Mouse (Mus musculus) heart, adult 9 months (tissue): ENCODE measurements around the gene Adat3.
A peak's percentile ranks its signal among the peaks of the same experiment; 100 is the strongest.

Source experiments
- DNase-seq, 2 experiments: peaks; one replicate each; pipeline ENCODE4 v3.0.0; 2022; ENCODE audit warnings: low spot score in 2 of 2

The Adat3 gene

DNA sequence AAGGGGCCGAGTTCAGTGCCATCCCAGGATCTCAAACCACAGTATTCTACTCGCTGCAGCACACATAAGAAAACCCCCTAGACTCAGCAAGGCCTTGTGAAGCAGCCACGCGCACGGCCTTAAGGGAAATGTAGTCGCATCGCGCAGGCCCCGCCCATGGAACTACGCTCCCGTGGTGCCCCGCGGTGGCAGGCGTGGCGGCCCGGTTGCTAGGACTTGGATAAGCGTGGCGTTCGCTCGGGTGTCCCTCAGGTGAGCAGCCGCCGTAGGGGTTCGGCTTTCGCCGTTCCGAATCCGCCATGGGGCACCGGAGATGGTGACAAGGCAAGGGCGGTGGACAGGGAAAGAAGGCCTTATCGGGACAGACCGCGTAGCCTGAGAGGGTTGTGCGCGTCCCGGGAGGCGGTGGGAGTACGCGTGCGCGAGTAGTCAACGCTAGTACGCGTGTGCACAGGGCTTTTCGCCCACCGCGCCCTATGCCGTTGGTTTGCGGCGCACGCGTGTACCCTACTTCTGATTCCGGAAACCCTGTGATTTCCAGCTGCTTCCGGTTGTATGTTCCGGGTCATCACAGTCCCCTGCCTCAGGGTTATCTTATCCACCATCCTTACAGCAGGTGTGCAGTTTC is at the start of gene Adat3, which contains the start of gene Scamp4:
Gene Adat3 (plus strand): TSS at position 183 of the 628 bp plus-strand sequence.
Gene Scamp4 (plus strand): TSS at position 175 of the 628 bp plus-strand sequence.
- peak; percentile 93 to 96 for DNase-seq

- no peak for DNase-seq
Measured at GRCm38 (mm10) chr10:80553575-80553974, 49.1 kb upstream of the Adat3 start.

DNA sequence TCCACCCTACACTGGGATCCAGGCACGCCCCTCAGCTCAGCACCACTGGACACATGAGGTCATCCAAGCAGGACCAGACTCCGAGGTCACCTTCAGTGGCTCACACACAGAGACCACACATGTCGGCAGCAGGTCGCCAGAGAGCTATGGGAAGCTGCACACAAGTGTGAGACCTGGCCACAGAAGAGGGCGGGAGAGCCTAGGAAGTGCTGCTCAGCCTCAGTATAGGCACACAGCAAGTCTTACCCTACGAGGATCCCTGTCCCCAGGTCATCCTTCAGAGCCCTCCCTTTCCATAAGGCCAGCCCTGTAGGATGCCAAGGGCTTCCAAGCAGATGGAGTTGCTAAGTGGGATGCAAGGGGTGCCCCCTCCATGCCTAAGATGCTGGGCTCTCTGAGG is 48.7 kb upstream of the Adat3 start:
- DNase-seq = no peak

DNA sequence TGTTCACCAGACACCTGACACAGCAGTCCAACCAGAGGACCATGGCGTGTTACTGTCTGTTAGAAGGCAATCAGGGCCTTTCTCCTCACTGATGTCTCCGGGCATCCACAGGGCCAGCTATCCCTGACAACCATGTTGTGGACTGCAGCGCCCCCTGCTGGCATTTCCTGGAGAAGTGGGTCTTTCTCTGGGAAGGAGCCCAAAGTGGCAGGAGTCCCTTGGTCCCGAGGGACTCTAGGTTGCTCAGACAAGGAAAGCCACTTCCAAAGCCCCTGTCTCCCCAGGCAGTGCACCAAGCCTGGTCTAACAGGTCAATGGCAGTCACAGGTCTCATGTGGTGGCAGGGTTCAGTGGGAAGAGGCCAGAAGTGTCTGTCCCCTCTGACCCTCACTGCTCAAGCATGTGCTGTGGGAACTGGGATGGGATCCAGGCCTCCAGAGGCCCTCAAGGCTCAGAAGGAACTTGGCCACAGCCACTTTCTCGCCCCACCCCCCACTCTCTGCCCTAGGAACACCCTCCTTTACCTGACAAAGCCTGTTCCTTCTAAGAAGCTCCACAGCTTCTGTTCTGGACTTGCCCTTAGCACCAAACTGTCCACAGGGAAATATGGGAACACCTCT is 45.2 kb upstream of the Adat3 start:
- DNase-seq = peak; percentile 51 to 66

DNA sequence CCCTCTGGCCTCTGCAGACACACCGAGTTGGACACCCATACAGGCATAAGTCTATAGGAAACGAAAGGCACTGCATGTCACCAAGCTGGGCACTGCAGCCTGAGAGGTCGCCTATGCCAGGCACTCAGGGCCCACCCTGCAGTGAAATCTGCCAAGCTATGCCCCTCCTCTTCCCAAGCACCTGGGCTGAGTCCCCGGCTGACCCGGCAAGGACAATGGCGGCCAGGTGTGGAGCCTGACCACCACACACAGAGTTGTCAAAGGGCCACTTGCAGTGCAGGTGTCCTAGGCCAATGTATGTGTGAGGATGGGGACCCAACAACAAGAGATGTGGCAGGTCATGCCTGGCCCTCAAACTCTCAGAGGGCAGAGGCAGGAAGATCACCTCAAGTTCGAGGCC is 43.2 kb upstream of the Adat3 start:
- no peak for DNase-seq

GRCm38 (mm10) chr10:80560621-80561020 is 42.1 kb upstream of the Adat3 start:
- DNase-seq = no peak

DNA sequence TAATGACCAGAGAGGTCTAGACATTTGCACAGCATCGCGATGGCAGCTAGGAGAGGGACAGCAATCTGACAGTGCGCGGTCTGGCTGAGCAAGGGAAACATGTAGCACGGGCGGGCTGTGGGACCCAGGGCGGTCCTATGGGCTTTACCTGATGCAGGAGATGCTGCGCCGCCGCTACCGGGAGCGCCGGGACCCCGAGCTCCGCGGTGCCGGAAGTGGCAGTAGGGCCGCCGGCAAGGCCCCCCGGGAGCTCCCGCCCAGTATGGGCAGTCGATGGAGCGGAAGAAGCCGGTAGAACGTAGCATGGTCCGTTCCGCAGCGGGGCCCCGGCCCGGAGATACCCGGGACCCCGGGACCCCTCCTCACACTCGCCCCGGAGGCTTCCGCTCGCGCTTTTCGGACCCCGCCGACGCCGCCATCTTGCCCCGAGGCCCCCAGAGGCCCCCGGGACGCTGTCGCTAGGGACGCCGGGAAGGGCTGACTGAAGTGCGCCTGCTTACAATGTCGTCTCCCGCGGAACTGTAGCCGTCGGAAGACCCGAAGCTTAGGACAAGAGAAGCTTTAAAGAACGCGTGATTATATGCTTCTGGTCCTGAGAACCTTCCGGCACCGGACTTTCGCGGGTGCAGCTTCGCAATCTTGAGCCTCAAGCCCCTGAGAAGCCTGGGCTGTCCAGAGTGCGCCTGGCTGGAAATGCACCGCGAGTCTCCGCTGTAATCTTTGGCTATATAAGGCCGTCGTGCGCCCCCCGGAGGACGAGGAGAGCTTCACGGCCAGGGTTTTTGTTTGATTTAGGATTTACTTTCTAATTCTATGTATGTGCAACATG is 41.4 kb upstream of the Adat3 start, which contains the start of gene Rexo1:
Gene Rexo1 (minus strand): TSS at position 445 of the 829 bp plus-strand sequence.
- peak; percentile 90 to 96 for DNase-seq

GRCm38 (mm10) chr10:80566375-80567092 is 36.1 kb upstream of the Adat3 start:
- peak; percentile 72 to 80 for DNase-seq

DNA sequence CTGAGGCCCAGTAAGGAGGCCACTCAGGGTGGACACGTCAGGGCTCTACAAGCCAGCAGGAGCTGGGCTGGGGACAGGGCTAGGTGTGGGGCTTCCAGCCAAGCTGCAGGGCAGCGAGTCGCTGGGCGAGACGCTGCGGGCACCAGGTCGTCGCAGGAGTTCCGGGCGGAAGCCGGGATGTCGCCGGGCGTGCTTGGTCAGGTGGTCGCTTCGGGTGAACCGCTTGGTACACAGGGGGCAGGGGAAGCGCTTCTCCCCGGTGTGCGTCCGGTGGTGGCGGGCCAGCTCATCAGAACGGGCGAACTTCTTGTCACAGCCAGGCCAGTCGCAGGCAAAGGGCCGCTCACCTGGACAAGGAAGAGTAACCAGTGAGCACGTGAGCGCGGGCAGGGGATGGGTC is 33.8 kb upstream of the Adat3 start:
- no peak for DNase-seq

DNA sequence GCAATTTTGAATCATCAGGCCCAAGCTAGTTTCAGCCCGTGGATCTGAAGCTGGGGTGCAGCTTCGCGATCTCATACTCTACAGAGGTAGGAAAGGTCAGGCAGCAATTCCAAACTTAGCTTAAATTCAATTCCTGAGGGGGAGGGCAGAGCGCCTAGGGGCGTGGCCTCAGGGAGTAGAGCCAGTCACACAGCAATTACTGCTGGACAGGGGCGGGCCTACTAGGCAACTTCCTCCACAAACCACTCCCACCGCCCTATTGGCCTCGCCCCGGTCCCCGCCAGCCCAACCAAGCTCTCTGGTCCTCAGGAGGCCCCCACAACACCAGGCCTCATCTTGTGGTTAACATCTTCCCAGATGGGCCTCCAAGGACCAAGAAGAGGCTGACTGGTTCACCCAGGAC is 33.0 kb upstream of the Adat3 start:
- peak; percentile 42 to 71 for DNase-seq

DNA sequence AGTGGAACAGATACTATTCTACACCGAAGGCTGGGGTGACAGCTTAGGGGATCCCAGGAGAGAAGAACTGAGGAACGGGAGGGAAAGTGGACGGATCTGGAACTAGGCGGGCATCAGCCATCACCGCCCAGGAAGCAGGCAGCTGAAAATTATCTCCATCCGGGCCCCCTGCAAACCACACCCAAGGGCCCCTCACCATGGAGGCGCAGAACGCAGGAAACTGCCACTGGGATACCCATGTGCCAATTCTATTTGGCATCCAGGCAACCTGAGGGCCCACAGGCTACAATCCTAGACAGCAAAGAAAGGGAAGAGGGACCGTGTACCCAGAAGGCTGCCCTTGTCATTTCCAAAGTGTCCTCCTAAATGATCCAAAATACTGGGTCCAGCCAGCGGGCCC is 32.3 kb upstream of the Adat3 start:
- no peak for DNase-seq

GRCm38 (mm10) chr10:80570871-80571836 is 31.5 kb upstream of the Adat3 start:
- DNase-seq = no peak

DNA sequence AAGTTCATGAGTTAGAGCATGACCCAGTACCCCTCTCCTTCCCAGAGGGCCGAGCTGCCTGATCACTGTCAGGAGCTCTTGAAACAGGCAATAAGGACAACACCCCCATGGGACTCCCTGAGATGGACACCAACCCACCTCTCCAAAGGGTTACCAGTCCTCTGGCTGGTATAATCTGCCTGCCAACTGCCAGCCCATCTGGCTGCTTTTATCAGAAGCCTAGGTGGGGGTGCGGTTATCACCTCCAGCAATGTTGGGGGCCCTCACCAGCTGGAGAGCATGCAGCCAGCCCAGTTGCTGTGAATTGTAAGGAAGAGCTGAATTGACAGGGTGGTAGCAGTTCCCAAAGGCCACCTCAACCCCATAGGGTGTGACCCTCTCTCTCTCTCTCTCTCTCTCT is 30.2 kb upstream of the Adat3 start:
- no peak for DNase-seq

DNA sequence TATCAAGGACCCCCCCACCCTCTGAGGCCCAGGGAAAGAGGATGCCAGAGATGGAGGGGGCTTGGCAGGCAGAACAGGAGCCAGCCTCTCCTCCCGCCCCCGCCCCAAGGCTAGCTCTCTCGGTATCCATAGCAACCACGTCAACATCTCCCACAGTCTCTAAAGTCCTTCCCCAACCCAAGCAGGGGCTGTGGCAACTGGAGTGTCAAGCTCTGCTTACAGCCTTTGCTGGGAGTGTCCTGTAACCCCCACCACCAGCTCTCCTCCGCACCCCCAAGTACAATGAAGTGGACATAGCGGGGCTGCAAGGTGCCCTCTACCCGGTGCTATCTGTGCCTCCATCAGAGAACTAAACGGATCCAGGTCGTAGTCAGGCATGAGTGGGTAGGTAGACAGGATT is 28.7 kb upstream of the Adat3 start:
- no peak for DNase-seq

- DNase-seq = no peak
Measured at GRCm38 (mm10) chr10:80574896-80575295, 27.8 kb upstream of the Adat3 start.

DNA sequence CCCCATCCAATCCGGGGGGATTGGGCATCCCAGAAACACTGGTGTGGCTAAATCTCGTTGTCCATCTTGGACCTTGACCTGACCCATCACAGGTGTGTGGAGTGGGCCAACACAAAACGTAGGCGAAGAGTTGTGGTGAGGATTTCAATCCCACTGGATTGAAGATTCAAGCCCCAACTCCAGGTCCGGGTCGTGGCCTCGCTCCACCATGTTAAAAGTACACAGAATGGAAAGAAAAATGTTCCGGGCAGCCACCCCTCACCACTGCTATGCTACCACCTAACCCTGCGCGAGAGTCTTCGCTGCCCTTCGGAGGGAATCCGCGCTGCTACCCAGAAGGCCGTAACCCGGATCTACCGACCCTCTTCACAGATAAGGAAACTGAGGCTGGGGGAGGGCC is 26.8 kb upstream of the Adat3 start:
- DNase-seq = no peak

GRCm38 (mm10) chr10:80576351-80577194 is 26.1 kb upstream of the Adat3 start:
- peak; percentile 42 to 49 for DNase-seq

GRCm38 (mm10) chr10:80577195-80578130 is 25.2 kb upstream of the Adat3 start, which contains the start of gene Klf16:
Klf16 (minus strand) TSS chr10:80577321.
- peak; percentile 96 to 98 for DNase-seq
